Mouse (Mus musculus) mouse embryonic stem cell (cell line): ENCODE data around the gene Fpr1.
"Not testable (repeated sequence)": the region's sequence is repeated elsewhere in the genome, so short reads cannot be mapped to it uniquely, and the experiment has no call there.

Experiments used
- in situ Hi-C, 2 experiments: fragments of 300-500 bp; cut with MboI; formaldehyde crosslinking; loops; 1 replicate in 1 of 2; 3 replicates in 1 of 2; pipeline ENCODE4 v1.14.3; 2019 to 2020; ENCODE audit warnings: low sequenced_read_pairs in 2 of 2, low pct_unique_long_range_greater_than_20kb in 1 of 2, mixed read lengths in 1 of 2; ENCODE audit not compliant: unreplicated experiment in 1 of 2

Gene Fpr1

GRCm38 (mm10) chr17:17857446-17857845, 26.3 kb downstream of the Fpr1 start:
- in situ Hi-C loops = no loop called here

GRCm38 (mm10) chr17:17856612-17857011, 27.1 kb downstream of the Fpr1 start:
- in situ Hi-C loops = no loop called here

DNA sequence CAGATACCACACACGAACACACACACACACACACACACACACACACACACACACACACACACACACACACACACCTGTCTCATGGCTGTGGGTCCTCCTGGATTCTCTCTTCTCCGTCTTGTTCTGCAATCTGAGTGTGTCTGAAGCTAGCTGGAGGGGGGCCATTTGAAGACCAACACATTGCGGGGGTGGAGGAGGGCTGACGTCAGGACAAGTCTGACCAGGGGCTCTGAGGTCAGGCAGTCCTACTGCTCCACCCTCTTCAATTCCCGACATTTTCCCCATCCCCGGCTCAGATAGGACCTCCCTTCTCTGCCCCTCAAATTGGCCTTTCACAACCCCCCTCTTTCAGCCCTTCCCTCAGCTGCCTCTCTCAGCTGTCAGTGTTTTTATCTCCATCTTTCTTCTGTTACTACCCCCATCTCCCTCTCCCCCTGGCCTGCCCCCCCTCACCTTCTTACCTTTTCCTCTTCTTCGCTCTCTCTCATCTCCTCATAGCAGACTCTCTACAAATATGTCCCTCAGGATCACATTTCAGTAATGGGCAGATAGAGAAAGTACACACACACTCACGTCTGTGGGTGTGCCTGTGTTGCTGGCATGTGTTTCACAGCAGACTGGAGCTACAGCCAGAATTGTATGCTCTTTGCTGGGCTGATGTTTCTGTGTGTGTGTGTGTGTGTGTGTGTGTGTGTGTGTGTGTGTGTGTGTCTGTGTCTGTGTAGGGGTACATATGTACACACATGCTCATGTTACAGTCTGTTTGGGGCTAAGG, 28.5 kb downstream of the Fpr1 start, which contains the start of gene Has1:
TSS of gene Has1 (minus strand) at position 142 of the 775 bp plus-strand sequence.
- in situ Hi-C loops = no loop called here

- in situ Hi-C loops = no loop called here
Observed at GRCm38 (mm10) chr17:17849906-17850712, 33.6 kb downstream of the Fpr1 start.

DNA sequence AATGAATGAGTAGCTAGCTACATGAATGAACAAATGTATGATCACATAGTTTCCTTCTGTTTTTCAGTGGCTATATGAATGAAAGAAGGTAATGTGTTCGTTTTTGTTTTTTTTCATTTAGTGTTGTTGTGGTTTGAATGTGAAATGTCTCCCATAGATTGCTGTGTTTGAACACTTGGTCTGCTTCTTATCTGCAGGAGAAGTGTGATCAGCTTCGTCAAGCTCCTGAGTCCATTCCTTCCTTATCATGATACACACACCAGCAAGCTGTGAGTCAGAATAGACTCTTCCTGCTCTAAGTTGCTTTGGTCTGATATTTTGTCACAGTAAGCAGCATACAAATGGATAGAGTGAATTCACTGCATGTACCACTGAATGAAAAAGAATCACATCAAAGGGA, 34.8 kb downstream of the Fpr1 start:
- in situ Hi-C loops = no loop called here

GRCm38 (mm10) chr17:17845187-17846027, 38.3 kb downstream of the Fpr1 start:
- in situ Hi-C loops = no loop called here

- in situ Hi-C loops = not testable (repeated sequence)
Observed at GRCm38 (mm10) chr17:17844606-17845005, 39.1 kb downstream of the Fpr1 start.

DNA sequence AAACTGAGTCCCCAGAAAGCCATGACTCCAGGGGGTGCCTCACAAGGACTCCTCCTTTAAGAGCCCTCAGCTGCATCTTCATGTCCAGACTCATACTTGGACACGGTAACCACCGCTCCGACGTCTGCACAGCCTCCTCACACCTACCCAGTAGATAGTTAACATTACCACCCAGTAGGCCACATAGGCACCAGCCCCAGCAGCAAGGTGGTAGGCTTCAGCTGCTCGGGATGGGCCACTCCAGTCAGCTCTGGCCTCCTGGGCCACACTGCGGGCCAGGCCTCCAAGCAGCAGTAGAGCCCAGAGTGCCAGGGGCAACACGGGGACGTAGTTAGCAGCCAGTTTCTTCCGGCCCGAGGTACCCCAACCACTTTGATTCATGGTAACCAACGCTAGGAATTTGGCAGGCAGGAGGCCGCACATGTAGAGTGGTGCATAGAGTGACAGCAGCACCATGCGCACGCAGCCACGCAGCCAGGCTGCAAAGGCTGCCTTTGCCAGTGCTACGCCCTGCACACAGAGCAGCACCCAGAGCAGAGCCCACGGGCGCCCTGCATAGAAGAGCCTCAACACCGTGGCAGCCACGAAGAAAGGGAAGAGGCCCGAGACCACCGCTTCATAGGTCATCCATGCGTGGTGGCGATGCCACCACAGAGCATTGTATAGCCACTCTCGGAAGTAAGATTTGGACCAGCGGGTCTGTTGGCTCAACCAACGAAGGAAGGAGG, 40.0 kb downstream of the Fpr1 start:
- in situ Hi-C loops = no loop called here

DNA sequence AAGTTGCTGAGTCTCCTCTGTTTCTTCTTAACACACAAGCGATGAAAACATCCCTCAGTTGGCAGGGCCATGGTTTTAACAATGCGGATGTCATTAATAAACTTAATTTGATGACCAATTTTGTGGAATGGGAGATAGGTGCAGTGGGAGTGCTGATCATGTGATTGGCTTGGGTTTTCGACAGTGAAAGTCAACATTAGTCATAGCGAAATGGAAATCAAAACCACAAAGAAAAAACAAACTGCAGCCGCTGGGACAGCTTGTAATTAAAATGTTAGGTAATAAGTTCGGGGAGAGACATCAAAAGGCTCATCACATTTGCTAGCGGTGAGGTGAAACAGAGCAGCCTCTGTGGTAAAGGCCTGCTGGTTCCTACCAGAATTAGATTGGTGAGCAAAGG, 42.9 kb downstream of the Fpr1 start:
- in situ Hi-C loops = no loop called here

GRCm38 (mm10) chr17:17839276-17839675, 44.5 kb downstream of the Fpr1 start:
- in situ Hi-C loops = no loop called here

DNA sequence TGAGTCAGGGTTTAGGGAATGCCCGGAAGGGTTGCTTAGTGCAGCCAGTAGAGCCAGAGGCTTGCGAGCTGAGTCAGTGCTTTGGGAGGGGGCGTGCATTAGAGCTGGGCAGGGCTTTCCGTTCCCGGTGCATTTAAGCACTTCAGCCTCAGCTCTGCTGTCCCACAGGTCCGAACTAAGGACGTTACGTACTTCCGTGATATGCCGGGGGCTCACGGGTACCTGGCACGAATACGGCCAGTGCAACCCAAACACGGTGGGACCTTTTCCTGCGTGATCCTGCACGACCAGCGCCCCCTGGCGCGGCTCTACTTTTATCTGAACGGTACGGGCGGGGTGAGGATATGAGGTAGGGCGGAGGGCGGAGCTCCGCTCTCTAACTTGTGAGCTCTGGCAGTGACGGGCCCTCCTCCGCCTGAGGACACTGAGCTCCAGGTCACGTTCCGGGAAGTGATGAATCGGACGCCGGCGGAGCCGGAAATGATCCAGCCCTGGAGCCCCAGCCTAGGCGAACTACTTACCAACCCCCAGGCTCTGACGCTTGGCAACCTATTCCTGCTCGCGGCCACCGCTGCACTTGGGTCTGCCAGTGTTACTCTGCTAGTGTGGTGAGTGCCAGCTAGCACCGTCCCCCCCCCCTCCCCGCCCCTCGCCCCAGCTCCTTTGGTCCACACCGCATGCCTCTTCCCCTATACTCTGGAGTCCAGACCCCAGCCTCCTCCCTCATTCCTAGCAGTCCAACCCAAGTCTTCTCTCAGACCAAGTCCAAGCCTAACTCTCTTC, 45.6 kb downstream of the Fpr1 start:
- in situ Hi-C loops = no loop called here

- in situ Hi-C loops = no loop called here
Observed at GRCm38 (mm10) chr17:17837426-17837825, 46.3 kb downstream of the Fpr1 start.

DNA sequence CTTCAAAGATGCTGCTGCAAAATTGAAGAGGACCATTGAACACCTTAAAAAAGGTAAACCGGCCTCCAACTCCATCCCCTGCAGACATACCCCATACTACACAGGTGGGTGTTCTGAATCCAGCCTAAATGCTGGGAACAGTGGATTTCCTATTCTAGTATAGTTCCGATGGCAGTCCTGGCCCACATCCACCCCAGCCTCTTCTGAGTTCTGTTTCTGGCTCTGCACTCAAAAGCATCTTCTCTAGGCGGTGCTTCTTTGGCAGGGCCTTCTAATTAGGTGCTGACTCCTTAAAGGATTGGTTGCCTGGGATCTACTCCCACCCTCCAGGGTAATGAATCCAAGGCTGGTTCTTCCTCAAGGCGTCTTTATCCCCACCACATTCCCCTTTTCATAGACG, 47.6 kb downstream of the Fpr1 start:
- in situ Hi-C loops = no loop called here

- in situ Hi-C loops = no loop called here
Observed at GRCm38 (mm10) chr17:17834896-17835295, 48.8 kb downstream of the Fpr1 start.

GRCm38 (mm10) chr17:17830731-17831130, 53.0 kb downstream of the Fpr1 start:
- in situ Hi-C loops = no loop called here

DNA sequence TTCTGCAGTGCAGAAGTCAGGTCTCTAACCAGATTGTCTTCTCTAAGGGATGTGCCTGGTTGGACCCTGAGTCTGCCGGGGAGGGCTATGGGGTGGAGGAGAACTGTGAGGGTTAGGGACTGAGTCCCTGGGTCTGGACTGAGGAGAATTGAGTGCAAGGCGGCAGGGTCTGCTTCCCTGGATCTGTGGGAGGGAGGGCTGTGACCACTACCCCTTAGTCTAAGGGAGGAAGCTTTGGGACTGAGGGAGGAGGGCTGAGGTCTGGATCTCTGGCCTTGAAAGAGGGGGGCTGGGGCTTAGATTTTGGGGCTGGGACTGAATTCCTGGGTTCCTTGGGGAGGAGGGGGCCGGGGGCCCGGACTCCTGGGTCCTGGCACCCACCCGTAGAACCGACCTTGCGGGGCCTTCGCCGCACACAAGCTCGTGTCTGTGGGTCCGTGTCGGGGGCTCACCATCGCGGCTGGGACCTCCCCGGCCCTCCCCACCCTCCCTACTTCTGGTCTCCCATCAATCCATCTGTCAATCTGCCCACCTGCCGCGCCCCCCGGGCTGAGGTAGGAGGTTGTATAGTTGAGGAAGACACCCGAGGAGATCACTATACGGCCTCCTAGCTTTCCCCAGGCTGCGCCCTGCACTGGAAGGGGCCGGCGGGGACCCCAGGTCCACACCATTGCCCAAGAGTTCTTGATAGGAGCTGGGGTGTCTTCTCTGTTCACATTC, 53.8 kb downstream of the Fpr1 start:
- in situ Hi-C loops = no loop called here
